Mouse (Mus musculus) urinary bladder, postnatal 25 days (tissue): ENCODE measurements around the gene Atf7ip.

Source experiments
- DNase-seq: peaks from one replicate; pipeline ENCODE4 v3.0.0; 2022; ENCODE audit warnings: low spot score

Atf7ip gene

DNA sequence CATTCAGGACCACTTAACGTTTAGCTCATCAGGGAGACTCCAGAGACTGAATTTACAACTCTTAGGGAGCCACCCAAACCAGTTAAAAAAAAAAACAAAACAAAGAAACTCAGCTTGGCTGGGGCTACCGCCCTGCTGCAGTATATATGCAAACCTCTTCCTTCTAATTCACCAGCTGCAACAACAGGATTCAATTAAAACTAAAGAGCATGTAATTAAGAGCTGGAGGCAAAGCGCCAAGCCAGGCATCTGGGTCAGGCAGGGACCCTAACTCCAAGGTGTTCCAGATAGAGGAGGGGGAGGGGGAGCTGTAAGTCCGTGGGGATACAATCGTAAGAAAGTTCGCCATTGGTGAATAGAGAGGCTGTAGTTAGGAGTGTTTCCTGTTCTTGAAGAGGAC is 140.2 kb downstream of the Atf7ip start:
- no peak for DNase-seq

DNA sequence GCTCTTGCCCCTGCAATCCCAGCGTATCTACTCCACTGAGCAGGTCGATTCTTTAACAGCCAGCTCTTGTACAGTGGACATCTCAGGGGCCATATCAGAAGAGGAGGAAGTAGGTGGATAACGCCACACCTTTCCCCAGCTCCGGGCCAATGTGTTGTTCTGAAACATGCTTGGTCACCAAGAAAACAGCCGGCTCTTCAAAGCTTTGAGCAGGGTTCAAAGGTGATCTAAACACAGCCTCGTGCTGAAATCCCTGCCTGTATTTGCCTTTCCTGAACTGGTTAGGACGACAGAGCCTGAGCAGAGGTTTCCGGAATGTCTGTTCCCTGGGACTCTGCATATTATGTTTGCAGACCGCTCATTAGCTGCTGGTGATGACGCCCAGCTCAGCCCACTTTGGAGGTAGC is 141.5 kb downstream of the Atf7ip start:
- no peak for DNase-seq

DNA sequence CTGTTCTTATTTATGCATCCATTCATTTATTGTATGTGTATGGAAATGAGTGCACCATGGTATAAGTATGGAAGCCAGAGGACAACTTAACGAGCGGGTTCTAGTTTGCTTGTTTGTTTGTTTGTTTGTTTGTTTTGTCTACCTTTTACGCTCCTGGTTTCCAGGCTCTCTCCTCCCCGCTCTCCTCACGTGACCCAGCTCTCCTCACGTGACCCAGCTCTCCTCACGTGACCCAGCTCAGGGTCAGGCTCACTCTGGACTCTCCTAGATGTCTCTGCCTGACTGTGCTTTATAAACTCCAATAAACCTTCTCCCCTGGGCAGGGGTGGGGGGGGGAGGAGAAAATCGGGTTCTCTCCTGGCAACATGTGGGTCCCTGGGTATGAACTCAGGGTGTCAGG is 144.7 kb downstream of the Atf7ip start:
- no peak for DNase-seq

DNA sequence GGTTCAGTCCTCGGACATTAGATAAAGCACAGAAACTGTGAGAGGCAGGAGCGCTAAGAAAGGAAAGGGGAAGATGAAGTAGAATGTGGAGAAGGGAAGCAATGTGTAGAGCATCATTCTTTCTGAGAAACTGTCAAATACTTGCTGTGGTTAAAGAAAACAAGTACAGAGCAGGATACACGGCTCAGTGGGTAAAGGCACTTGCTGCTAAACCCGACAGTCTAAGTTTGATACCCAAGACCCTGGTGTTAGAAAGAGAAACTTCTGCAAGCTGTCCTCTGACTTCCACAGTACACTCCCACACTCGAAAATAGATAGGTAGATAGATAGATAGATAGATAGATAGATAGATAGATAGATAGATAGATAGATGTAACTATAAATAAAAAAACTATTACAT is 147.4 kb downstream of the Atf7ip start:
- DNase-seq = no peak

DNA sequence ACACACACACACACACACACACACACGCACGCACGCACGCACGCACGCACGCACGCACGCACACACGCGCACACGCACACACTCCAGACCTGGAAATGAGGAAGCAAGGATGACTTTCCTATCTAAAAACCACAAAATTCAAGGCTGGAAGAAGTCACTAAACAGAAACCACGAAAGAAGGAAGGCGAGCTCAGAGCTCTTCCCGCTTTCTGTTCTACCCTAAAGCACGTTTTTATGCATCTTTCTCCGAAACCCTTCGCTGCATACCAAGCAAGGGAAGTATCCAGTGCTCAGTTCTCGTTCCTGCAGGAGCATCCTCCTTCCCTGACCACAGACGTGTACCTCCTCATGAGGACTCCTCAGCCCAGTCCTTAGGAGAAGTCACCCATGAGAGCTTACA is 148.5 kb downstream of the Atf7ip start:
- no peak for DNase-seq

DNA sequence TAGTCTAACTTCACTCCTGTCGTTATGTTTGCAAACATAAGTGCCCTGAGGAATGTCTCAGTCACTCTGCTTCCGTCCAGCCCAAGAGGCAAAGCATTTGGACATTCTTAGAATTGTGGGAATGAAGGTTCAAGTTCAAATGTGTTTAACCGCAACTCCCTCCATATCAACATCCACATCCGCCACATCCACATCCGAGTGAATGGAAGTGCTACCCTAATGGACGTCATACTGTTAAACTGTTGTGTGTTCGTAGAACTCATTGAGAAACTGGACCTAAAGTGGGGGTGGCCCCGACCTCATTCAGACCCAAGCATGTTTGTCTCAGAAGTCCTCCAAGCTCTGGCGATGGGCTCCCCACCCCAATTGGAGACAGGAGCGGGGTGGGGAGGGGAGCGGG is 149.8 kb downstream of the Atf7ip start:
- no peak for DNase-seq

DNA sequence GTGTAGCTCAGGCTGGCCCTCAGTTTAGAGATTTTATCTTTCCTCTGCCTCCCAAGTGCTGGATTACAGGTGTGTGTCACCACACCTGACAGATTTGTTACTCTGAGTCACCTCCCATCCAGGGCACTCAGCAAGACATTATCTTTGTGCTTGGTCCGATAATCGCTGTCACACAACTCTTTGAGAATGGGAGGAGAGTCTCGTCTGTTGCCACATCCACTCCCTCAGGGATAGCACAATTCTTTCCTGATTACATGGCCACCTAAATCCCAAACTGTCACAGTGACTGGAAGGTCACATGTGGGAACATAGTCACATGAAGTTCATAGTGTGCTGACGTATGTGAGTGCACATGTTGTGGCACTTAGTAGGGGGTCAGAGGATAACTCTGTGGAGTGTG is 152.3 kb downstream of the Atf7ip start:
- no peak for DNase-seq

DNA sequence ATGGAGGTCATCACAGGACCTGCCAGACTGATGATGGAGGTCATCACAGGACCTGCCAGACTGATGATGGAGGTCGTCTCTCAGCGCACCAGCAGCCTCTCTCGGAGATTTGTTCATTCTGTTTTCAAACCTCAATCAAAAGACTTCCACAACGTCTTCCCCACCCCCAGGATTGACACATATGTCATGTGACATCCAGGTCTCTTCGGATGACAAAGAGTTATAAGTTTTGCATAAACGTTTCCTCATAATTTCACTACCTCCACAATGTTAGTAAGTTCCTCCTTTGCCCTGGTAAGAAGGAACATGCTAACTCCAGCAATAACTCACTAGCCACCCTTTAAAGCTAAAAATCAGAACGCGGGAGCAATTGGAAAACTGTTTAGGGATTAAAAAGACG is 153.3 kb downstream of the Atf7ip start:
- DNase-seq = no peak
